Mouse (Mus musculus) lung, postnatal 0 days (tissue): ENCODE data around the gene Spag17. TPM values are rescaled to one million over a fixed set of nuclear protein-coding genes. Genes with fewer than 3 reads are reported as not detected.
"Not testable (repeated sequence)": the region's sequence is repeated elsewhere in the genome, so short reads cannot be mapped to it uniquely, and the experiment has no call there.

Source experiments
- ATAC-seq: fragments of 200-750 bp; cut with Nextera tagmentation; 2 replicates; pipeline ENCODE4 v1.8.0; 2017; ENCODE audit warnings: moderate library complexity
- DNase-seq: peaks from one replicate; pipeline ENCODE4 v3.0.0-alpha.2; 2016; ENCODE audit warnings: low spot score
- H3K27ac ChIP-seq: fragments of 300-500 bp; sonication (generic); 2 replicates; pipeline ENCODE4 v1.5.1; 2014; ENCODE audit warnings: antibody characterized with exemption, mild to moderate bottlenecking, low read length, mixed read lengths
- H3K27me3 ChIP-seq: fragments of 300-500 bp; sonication (generic); replicated peaks from 2 replicates; pipeline ENCODE4 v1.6.1; 2014; ENCODE audit warnings: low read length, mixed read lengths; ENCODE audit not compliant: insufficient read depth
- H3K36me3 ChIP-seq: fragments of 300-500 bp; sonication (generic); 2 replicates; pipeline ENCODE4 v1.6.1; 2014; ENCODE audit warnings: low read length, mixed read lengths; ENCODE audit not compliant: insufficient read depth
- H3K4me1 ChIP-seq: fragments of 300-500 bp; sonication (generic); 2 replicates; pipeline ENCODE4 v1.6.1; 2014; ENCODE audit warnings: antibody characterized with exemption, low read depth, low read length, mixed read lengths; ENCODE audit not compliant: insufficient read depth
- H3K4me2 ChIP-seq: fragments of 300-500 bp; sonication (generic); replicated peaks from 2 replicates; pipeline ENCODE4 v1.6.1; 2014; ENCODE audit warnings: low read depth, mild to moderate bottlenecking, low read length, moderate library complexity, mixed read lengths
- H3K4me3 ChIP-seq: fragments of 300-500 bp; sonication (generic); 2 replicates; pipeline ENCODE4 v1.5.1; 2014; ENCODE audit warnings: low read depth, low read length
- H3K9ac ChIP-seq: fragments of 300-500 bp; sonication (generic); replicated peaks from 2 replicates; pipeline ENCODE4 v1.6.1; 2014; ENCODE audit warnings: low read depth, mild to moderate bottlenecking
- H3K9me3 ChIP-seq: fragments of 300-500 bp; sonication (generic); 2 replicates; pipeline ENCODE4 v1.6.1; 2016; ENCODE audit warnings: low read length, mixed read lengths
- CTCF ChIP-seq: IDR thresholded peaks from 2 replicates; pipeline ENCODE4 v1.5.1; 2016; ENCODE audit warnings: antibody characterized with exemption, mild to moderate bottlenecking
- EP300 ChIP-seq: IDR thresholded peaks from 2 replicates; pipeline ENCODE4 v1.6.1; 2016; ENCODE audit warnings: antibody characterized with exemption, mild to moderate bottlenecking, control low read depth
- WGBS: fragments of 180-500 bp; shearing (Covaris S2); extraction: QIAGEN DNeasy Blood & Tissue Kit; methylation state at CpG from one replicate; pipeline ENCODE4 v1.1.7; 2014; 5-methylcytosine and 5-hydroxymethylcytosine counted together
- polyA plus RNA-seq: library from polyadenylated mRNA; unstranded; fragments of >200 nt; fragmentation: Nextera tagmentation; extraction: Ambion mirVana; gene quantifications from 2 replicates; pipeline ENCODE4 v1.2.1, GENCODE M21; 2015

Spag17 gene
- polyA plus RNA-seq, 1 experiment from 2014 or later: 5.9 TPM

DNA sequence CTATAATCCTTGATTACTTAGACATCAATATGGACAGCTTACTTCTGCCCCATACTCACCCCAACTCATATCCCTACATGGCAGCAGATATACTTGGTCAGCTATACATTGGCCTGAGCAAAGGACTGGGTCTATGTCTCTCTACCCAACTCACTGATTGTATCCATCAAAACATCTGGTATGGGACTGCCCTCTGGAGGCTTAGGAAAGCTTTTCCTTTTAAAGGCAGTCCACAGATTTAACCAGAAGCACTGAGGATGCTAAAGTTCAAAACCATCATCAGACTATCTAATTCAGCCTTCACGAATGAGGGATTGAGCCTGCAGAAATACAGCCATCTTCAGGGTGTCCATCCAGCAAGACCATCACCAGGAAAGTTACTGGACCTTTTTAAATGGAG lies 20.5 kb upstream of the Spag17 start:
- Histone ChIP-seq H3K36me3 (no peaks in the 10 kb centered on the region), H3K27ac (no peak overlapping the region), H3K9ac (no peak overlapping the region), H3K4me3 (no peak overlapping the region), H3K4me2 (no peak overlapping the region), H3K9me3 (no peaks in the 10 kb centered on the region), H3K4me1 (no peaks in the 10 kb centered on the region), H3K27me3 (no peaks in the 10 kb centered on the region)
- DNase-seq (no peak), ATAC-seq (no peak)
- WGBS: 71% methylated on average over 1 of the region's 1 CpGs
- TF ChIP-seq CTCF (no peak), EP300 (no peak)

DNA sequence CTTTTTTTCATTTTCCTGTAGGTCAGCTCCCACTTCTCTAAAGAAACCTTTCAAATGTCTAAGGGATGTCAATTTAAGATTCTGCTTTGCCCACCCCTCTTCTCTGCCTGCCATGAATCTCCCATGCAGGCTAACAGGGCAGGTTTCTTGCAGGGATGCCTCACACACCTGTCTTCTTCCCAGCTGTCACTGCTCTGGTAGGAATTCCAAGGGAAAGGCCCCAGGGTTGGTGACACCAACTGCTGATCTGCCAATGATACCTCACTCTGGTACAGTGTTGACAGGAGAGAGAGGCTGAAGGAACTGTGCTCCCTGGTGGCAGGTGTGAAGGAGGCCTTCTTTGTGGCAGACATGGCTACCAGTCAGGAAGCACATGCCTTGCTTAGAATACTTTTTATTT lies 10.1 kb upstream of the Spag17 start:
- Histone ChIP-seq H3K27ac (no peak overlapping the region), H3K4me1 (no peaks in the 10 kb centered on the region), H3K36me3 (no peaks in the 10 kb centered on the region), H3K4me3 (no peak overlapping the region), H3K27me3 (no peaks in the 10 kb centered on the region), H3K9me3 (no peaks in the 10 kb centered on the region), H3K4me2 (no peak overlapping the region), H3K9ac (no peak overlapping the region)
- TF ChIP-seq CTCF: no peak
- ATAC-seq (no peak), DNase-seq (no peak)

GRCm38 (mm10) chr3:99881498-99881897 lies 3.7 kb upstream of the Spag17 start:
- WGBS: 79% methylated on average over 3 of the region's 3 CpGs
- no peak overlapping the region for H3K4me3 ChIP-seq
- no peaks in the 10 kb centered on the region for H3K27me3 ChIP-seq
- H3K36me3 ChIP-seq: no peaks in the 10 kb centered on the region
- H3K4me1 ChIP-seq: no peaks in the 10 kb centered on the region
- H3K4me2 ChIP-seq: no peak overlapping the region
- DNase-seq (no peak), ATAC-seq (no peak)
- no peak overlapping the region for H3K9ac ChIP-seq
- H3K27ac ChIP-seq: no peak overlapping the region
- no peaks in the 10 kb centered on the region for H3K9me3 ChIP-seq
- TF ChIP-seq EP300: no peak
- no peak for TF ChIP-seq CTCF

DNA sequence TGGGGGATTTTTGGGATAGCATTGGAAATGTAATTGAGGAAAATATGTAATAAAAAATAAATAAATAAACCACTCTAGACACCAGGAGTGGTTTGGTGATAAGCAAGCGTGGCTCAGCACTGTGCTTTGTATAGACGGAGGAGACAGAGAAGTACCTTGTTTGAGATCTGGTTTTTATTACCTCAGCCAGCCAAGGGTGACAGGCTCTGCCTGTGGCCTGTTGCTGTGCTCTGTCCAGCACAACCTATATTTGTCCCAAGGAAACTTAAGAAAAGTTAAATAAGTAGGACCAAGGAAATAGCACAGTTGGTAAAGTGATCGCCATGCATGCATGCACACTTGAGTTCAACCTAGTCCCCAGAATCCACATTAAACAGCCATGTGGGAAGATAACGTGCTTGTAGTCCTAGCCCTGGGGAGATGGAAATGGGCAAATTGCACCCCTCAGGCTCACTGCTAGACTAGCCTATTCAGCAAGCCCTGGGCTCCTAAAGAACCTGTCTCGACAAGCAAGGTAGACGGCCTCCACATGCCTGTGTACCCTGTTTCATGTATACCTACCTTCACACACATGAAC lies 1.1 kb upstream of the Spag17 start:
- 77% methylated on average over 6 of the region's 6 CpGs for WGBS
- Histone ChIP-seq H3K27me3 (no peaks in the 10 kb centered on the region), H3K36me3 (no peaks in the 10 kb centered on the region), H3K4me2 (no peak overlapping the region), H3K27ac (no peak overlapping the region), H3K4me1 (no peaks in the 10 kb centered on the region), H3K9me3 (no peaks in the 10 kb centered on the region), H3K9ac (no peak overlapping the region), H3K4me3 (no peak overlapping the region)
- DNase-seq (no peak), ATAC-seq (no peak)
- TF ChIP-seq CTCF: no peak
- no peak for TF ChIP-seq EP300

DNA sequence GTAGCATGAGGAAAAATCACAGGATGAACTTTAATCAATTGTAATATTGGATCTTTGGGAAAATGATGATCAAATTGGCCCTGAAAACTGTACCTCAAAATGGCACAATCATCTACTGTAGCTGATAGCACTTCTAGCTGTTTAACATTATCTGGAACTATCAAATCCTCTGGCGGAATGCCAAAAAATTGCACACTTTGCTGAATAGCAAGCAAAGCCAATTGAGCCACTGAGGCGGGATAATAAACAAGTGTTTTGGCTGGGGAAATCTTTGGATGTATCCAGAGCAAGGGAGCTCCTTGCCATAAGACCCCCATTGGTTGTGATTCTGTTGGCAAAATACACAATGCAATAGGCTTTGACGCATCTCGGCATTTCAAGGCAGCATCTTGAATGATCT lies 9.5 kb downstream of the Spag17 start:
- not testable (repeated sequence) for H3K9me3 ChIP-seq, H3K36me3 ChIP-seq, H3K4me3 ChIP-seq, H3K27ac ChIP-seq, H3K4me2 ChIP-seq, H3K9ac ChIP-seq, H3K27me3 ChIP-seq, H3K4me1 ChIP-seq, DNase-seq, ATAC-seq
- 95% methylated on average over 4 of the region's 4 CpGs for WGBS

DNA sequence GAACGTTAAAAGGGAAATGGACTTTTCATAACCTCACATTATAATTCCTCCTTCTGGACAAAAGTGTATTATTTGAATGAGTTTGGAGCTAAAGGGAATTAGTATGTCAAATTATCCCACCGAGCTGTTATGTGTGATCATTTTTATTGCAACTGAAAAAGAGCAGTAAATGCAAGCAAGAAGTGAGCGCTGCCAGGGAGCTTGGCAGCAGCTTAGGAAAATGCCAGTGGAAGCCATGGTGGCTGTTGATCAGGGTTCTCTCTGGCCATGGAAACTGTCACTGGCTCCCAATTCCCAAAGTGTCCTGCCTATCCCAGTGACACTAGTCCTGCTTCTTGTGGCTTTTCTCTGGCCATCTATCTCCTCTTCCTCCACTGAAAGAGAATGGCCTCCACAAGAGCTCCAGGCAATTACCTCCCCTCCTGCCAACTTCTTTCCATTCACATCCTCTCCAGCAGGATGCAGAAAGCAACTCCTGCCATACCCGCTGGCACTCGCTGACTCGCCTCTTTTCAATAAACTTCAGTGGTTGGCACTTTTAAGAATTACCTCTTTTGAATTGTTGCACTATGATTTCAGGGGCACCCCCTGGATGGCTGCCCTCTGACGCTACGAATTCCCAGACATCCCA lies 28.7 kb downstream of the Spag17 start:
- Histone ChIP-seq H3K4me3 (no peak overlapping the region), H3K27ac (no peak overlapping the region), H3K9me3 (no peaks in the 10 kb centered on the region), H3K4me1 (no peaks in the 10 kb centered on the region), H3K36me3 (no peaks in the 10 kb centered on the region), H3K9ac (no peak overlapping the region), H3K4me2 (no peak overlapping the region), H3K27me3 (no peaks in the 10 kb centered on the region)
- TF ChIP-seq CTCF (no peak), EP300 (no peak)
- no peak for DNase-seq
- no peak for ATAC-seq
- 85% methylated on average over 8 of the region's 8 CpGs for WGBS

- H3K4me3 ChIP-seq: no peak overlapping the region
- H3K9ac ChIP-seq: no peak overlapping the region
- 61% methylated on average over 3 of the region's 3 CpGs for WGBS
- TF ChIP-seq CTCF (peak; percentile 22; the same call in 1 of the 2 replicates), EP300 (no peak)
- no peak overlapping the region for H3K27ac ChIP-seq
- H3K9me3 ChIP-seq: no peaks in the 10 kb centered on the region
- no peak for ATAC-seq
- no peaks in the 10 kb centered on the region for H3K27me3 ChIP-seq
- H3K4me1 ChIP-seq: no peaks in the 10 kb centered on the region
- DNase-seq: no peak
- no peak overlapping the region for H3K4me2 ChIP-seq
- H3K36me3 ChIP-seq: no peaks in the 10 kb centered on the region
Measured at GRCm38 (mm10) chr3:99922944-99923343, 37.7 kb downstream of the Spag17 start.
